Mouse (Mus musculus): Measurements from ENCODE around the gene Cldn18. TPM values are rescaled to one million over a fixed set of nuclear protein-coding genes. Genes with fewer than 3 reads are reported as not detected.

Cldn18 gene
- total RNA-seq, 2 experiments from 2014 or later = not detected

GRCm38 (mm10) chr9:99685536-99686231, 31.4 kb downstream of the Cldn18 start:
- no peak for DNase-seq (ENCODE audit: low spot score in 2 of 2)

GRCm38 (mm10) chr9:99685061-99685521, 32.0 kb downstream of the Cldn18 start:
- peak in 1 of 2 experiments; percentile 26 for DNase-seq (ENCODE audit: low spot score in 2 of 2)

DNA sequence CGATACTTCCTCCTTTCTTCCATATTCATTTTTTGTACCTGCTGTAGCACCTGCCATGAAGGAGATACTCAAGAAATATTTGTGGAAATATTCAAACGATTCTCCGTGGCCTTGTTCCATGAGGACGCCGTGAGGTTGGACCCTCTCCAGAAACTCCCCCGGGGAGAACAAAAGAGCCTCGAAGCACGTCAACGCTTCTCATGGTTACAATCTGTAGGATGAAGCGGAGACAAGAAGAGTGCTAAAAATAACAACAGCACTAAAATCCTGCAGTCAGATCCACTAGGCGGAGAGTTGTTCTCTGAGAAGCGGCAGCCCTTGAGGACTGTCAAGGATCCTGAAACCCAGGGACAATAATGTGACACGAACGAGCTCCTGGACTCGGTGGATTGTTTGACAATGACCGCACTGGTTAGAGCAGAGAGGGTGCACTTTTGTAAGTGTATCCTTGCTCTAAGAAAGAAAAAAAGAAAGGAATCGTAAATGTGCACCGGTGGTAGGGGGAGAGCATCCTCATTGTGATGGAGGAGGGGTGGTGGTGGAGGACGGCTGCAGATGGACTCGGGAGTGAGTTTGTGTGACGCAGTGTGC, 35.0 kb downstream of the Cldn18 start:
- DNase-seq (ENCODE audit: low spot score in 2 of 2) = peak in 1 of 2 experiments; percentile 35

- no peak for DNase-seq (ENCODE audit: low spot score in 2 of 2)
Observed at GRCm38 (mm10) chr9:99675714-99676113, 41.4 kb downstream of the Cldn18 start.

GRCm38 (mm10) chr9:99671603-99672002, 45.5 kb downstream of the Cldn18 start:
- DNase-seq (ENCODE audit: low spot score in 2 of 2) = no peak

GRCm38 (mm10) chr9:99667596-99667995, 49.5 kb downstream of the Cldn18 start:
- peak in 1 of 2 experiments; percentile 13 for DNase-seq (ENCODE audit: low spot score in 2 of 2)

DNA sequence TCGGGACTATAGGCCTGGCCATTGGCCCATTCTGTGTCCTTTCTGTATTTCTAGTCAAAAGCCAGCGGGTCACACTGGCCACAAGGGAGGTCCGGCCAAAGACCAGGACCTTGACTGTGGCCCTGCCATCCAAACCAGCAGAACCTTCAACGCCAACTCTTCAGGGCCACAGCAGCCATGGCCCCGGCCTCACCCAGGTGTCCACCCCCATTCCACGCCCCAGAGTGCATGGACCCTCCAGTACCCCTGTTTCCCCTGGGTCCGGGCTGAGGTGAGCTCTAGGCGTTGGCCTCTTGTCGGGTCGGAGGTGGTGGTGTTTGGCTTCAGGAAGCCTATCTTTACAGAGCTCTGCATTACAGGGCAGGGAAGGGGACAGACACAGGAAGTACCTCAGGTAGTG, 54.2 kb downstream of the Cldn18 start:
- DNase-seq (ENCODE audit: low spot score in 2 of 2) = no peak

- DNase-seq (ENCODE audit: low spot score in 2 of 2) = peak; percentile 22 to 81
Observed at GRCm38 (mm10) chr9:99662406-99662805, 54.7 kb downstream of the Cldn18 start.

- no peak for DNase-seq (ENCODE audit: low spot score in 2 of 2)
Observed at GRCm38 (mm10) chr9:99661606-99662166, 55.4 kb downstream of the Cldn18 start.

GRCm38 (mm10) chr9:99660756-99661155, 56.3 kb downstream of the Cldn18 start:
- no peak for DNase-seq (ENCODE audit: low spot score in 2 of 2)

GRCm38 (mm10) chr9:99646102-99646501, 71.0 kb downstream of the Cldn18 start:
- DNase-seq (ENCODE audit: low spot score in 2 of 2) = no peak

- no peak for DNase-seq (ENCODE audit: low spot score in 2 of 2)
Observed at GRCm38 (mm10) chr9:99645416-99645815, 71.7 kb downstream of the Cldn18 start.

DNA sequence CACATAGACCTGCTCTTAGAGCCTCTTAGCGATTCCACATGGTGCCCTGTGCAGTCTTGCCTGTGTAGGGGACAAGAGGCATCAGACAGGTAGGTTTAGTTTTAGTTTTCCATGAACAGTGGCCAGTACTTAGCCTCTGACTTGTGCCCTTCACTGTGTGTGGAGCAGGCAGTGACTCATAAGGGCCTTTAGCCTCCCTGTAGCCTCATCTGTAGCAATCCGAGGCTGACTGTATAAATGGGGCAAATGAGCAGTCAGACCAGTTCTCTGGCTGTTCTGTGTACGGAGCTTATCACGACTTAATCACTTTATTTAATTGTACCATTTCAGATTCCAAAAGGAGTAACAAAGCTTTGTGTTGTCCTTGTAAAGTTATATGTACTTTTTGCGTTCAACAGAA, 77.1 kb downstream of the Cldn18 start:
- no peak for DNase-seq (ENCODE audit: low spot score in 2 of 2)

Other genes with a start within 250 kb of the Cldn18 start
- gene Armc8, start 148.4 kb downstream of the Cldn18 start, total RNA-seq (2021) = 10 to 100 TPM; 53.6 to 55.1 TPM
- 10 to 100 TPM; 12.4 to 15.9 TPM for gene Dbr1, start 141.5 kb downstream of the Cldn18 start, total RNA-seq (2021)
- gene A4gnt, start 104.8 kb downstream of the Cldn18 start, total RNA-seq (2021) = not detected
- gene Dzip1l, start 87.8 kb downstream of the Cldn18 start, total RNA-seq (2021) = 10 to 100 TPM; 20.2 to 27.3 TPM
- not detected for gene Sox14, start 158.9 kb upstream of the Cldn18 start, total RNA-seq (2021)

All from layer of hippocampus, adult 18-20 months (tissue).